Mouse (Mus musculus) layer of hippocampus, adult 8-10 months (tissue): Measurements from ENCODE around the gene 5330417C22Rik. TPM values are rescaled to one million over a fixed set of nuclear protein-coding genes. Genes with fewer than 3 reads are reported as not detected.

Experiments used
- DNase-seq, 2 experiments: peaks; one replicate each; pipeline ENCODE4 v3.0.0; 2022; ENCODE audit warnings: low spot score in 2 of 2
- microRNA-seq, 2 experiments: library from miRNA; unstranded; fragments of <30 nt; microRNA quantifications; one replicate each; pipeline ENCODE4 v1.2.0; 2022
- total RNA-seq, 4 experiments: library from RNA; stranded (reverse); gene quantifications; 2 replicates each; pipeline ENCODE4 v1.2.4; 2022

Gene 5330417C22Rik
- total RNA-seq, 4 experiments from 2014 or later, result 22.1 to 33.4 (median 25.9) TPM

DNA sequence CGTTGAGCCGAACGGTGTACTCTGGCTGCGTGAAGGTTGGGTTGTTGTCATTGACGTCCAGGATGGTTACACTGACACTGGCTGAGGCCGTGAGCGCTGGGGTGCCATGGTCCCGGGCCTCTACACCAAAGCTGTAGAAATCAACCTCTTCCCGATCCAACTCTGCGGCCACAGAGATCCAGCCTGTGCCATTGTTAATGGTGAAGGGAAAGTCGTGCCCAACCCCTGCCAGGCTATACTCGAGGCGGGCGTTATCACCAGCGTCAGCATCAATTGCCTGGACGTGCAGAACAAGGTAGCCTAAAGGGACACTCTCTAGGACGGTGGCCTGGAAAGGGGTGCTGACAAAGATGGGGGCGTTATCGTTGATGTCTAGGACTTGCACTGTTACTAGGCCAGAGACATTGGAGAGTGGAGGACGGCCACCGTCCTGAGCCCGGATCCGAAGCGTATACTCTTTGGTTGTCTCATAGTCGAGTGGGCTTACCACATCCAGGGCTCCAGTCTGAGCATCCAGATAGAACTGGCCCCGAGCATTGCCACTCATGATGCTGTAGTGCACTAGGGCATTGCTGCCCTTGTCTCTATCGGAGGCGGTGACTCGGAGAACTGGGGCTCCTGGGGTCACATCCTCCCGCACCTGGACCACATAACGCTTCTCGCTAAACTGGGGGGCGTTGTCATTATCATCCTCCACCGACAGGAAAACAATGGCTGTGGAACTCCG lies 122.5 kb downstream of the 5330417C22Rik start:
- no peak for DNase-seq

DNA sequence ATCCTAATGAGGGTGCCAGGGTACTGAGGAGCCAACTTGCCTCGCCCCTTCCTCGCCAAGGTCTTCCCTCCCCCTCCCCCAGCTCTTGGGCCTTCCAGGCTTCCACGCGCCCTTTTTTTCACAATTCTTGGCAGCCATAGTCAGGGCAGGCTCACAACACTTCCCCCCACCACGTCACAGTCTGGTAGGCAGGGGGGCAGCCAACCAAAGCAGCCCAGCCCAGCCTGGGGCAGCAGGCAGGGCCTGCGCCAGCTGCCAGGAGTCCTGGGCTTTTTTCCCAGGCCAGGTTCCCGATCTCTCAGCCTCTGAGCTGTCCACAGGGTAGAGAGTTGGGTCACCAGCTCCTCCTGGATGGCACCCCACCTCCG lies 124.6 kb downstream of the 5330417C22Rik start:
- DNase-seq, result peak in 1 of 2 experiments; percentile 63

DNA sequence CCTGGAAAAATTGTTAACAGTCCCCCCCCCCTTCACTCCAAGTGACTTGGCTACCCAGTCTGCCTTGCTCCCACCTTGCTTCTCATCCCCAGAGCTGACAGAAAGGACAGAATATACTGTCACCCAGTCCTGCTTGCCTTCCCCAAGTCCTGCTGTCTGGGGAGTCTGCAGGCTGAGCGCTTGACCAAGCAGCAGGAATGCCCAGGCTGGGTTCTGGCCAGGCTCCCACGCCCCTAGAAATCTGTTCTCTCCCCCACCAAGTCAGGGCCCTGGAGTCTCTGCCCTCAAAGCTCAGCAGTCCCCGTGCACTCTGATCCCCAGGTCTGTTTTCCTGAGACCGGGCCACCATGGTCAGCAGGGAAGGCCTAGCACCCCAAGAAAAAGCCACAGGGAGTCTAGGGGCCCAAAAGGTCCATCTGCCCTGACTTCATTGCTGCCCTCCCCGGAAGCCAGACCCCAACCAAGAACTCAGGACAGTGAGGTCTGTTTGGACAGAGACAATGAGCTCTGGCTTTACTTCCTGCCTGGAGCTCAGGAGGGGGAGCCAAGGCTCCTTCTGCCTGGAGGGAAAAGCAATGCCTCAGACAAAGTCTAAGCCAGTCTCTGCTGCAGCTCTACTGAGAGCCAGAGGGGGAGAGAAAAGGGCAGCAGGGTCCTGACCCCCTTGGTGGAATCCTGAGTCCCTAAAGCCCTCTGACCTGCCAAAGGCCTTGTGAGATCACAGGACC lies 125.1 kb downstream of the 5330417C22Rik start:
- no peak for DNase-seq

DNA sequence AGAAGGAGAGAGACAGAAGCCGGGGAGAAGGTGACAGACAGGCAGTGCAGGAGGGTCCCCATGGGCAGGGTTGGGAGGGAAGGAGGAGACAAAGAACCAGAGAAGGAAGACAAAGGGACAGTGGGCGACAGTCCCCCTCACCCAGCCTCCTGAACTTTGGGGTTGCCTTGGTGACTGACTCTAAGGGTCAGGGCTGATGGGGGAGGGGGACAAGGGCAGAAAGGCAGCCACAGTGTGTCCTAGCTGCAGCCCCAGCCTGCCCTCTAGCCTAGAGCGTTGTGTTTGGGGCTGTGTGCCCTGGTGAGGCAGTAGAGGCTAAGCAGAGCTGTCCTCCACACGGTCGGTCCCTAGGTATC lies 126.0 kb downstream of the 5330417C22Rik start:
- no peak for DNase-seq

DNA sequence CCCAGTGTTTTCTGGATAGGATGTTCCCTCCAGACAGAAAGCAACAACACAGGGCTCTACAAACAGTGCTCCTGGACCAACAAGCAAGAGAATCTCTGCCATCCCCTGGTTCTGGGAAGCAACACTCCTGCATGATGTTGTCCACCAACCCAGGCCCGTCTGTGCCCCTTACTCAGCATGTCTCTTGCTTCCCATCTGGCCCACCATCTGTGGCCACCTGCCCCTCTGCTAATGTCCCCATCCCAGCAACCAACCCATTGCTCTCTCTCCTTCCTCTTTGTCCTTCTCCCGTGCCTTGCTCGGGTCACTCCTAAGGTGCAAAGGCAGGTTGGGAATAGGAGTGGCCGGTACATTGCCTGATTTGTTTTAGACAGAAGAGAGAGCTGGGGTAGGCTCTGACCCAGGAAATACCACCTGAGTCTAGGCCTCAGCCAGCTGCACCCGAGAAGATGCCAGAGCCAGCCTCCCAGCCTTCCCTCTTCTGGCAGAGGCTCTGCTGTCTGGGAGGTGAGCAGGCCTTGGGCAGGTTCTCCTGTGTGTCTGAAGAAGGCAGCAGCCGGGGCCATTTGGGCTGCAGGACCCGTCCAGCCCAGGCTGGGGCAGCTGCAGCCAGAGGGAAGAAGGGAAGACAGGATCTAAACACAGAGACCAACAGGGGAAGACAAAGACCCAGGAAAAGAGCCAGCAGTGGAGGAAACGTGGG lies 126.5 kb downstream of the 5330417C22Rik start:
- no peak for DNase-seq

DNA sequence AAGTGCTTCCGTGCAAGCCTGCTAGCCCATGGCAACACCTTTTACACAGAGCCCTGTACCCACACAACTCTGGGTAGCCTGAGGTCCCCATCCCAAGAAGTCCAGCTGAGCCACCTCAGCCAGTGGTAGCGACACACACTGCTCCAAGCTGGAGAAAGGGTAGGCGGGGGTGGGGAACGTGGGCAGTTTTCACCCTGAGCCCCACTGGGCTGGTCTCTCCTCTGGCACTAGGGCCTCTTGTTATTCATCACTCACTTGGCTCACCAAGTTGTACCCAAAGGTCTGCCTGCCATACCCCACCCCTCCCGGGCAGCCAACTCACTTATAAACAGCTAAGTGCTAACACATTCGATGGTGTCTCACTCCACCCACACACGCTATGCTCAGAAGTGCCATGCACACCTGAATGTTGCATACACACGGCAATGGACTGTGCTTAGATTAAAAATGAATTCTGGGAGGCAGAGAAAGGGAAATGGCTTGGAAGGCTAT lies 127.8 kb downstream of the 5330417C22Rik start:
- no peak for DNase-seq

DNA sequence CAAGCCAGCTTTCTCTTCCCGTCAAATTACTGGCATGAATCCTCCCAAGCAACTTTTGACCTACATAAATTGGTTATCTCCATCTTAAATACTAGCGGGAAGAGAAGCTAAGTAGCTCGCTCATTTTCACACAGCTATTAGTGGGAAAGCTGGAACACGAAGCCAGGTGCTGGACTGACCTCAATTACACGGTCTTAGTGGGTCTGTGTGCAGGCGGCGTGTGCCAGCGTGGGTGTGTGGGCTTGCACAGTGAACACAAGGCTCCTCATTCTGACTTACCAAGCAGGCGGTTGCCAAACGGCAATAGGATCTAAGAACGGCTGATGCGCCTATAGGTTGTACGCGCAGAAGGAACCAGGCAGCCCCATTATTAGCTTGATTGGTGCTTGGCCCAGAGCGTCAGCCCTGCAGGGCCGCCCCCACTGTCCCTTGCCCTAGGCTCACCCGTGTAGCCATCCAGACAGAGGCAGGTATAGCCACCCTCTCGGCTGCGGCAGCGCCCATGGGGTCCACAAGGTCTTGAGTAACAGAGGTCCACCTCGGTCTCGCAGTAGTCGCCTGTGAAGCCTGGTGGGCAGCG lies 129.9 kb downstream of the 5330417C22Rik start:
- DNase-seq, result no peak

Small RNAs within 50 kb of the gene (microRNA-seq; reads per million reads assigned to microRNA genes)
- 0 reads per million in 2 experiments for gene Gm22860

Other genes with a start within 250 kb of the 5330417C22Rik start
- gene Mybphl, start 171.6 kb downstream of the 5330417C22Rik start, total RNA-seq, result 1 to 10 TPM in 2 of 4 experiments, under 1 TPM in 2; 0.52 to 1.8 (median 0.83) TPM
- 10 to 100 TPM; 17.0 to 27.2 (median 22.9) TPM for gene Psrc1, start 152.7 kb downstream of the 5330417C22Rik start, total RNA-seq
- 100 to 1,000 TPM; 170 to 179 (median 172) TPM for gene Celsr2, start 121.0 kb downstream of the 5330417C22Rik start, total RNA-seq
- 100 to 1,000 TPM; 191 to 220 (median 209) TPM for gene Sars, start 91.3 kb downstream of the 5330417C22Rik start, total RNA-seq
- gene 1700013F07Rik, start 2.4 kb downstream of the 5330417C22Rik start, total RNA-seq, result 1 to 10 TPM; 1.4 to 3.5 (median 2.3) TPM
- 10 to 100 TPM; 48.9 to 63.5 (median 54.0) TPM for gene Tmem167b, start 25.9 kb upstream of the 5330417C22Rik start, total RNA-seq
- gene Taf13, start 35.2 kb upstream of the 5330417C22Rik start, total RNA-seq, result 10 to 100 TPM; 22.1 to 28.2 (median 27.0) TPM
- 100 to 1,000 TPM; 113 to 153 (median 135) TPM for gene Wdr47, start 54.7 kb upstream of the 5330417C22Rik start, total RNA-seq
- gene Clcc1, start 117.4 kb upstream of the 5330417C22Rik start, total RNA-seq, result 10 to 100 TPM; 28.4 to 35.8 (median 34.4) TPM
- 10 to 100 TPM; 13.3 to 19.1 (median 14.5) TPM for gene Gpsm2, start 185.8 kb upstream of the 5330417C22Rik start, total RNA-seq
- gene Aknad1, start 203.1 kb upstream of the 5330417C22Rik start, total RNA-seq, result not detected